Mouse (Mus musculus) heart, embryonic 13.5 days (tissue): ENCODE results near the gene Fosl2. TPM values are rescaled to one million over a fixed set of nuclear protein-coding genes. Genes with fewer than 3 reads are reported as not detected.

Experiments used
- polyA plus RNA-seq: library from polyadenylated mRNA; unstranded; fragments of >200 nt; fragmentation: Nextera tagmentation; extraction: Ambion mirVana; gene quantifications from 2 replicates; pipeline ENCODE4 v1.2.1, GENCODE M21; 2015

The Fosl2 gene
- polyA plus RNA-seq, 1 experiment from 2014 or later, result 2.0 TPM

Other genes starting within 250 kb of the Fosl2 start
- gene Plb1, start 96.9 kb downstream of the Fosl2 start, polyA plus RNA-seq, result 1.8 TPM in 2 replicates